Mouse (Mus musculus) heart, adult 2 months (tissue): ENCODE data around the gene Vps9d1.

Source experiments
- CTCF ChIP-seq: fragments of 200-600 bp; IDR thresholded peaks from 2 replicates; pipeline ENCODE4 v1.8.1; 2022; ENCODE audit warnings: antibody characterized with exemption, mild to moderate bottlenecking, moderate library complexity
- POLR2A ChIP-seq: fragments of 200-500 bp; IDR thresholded peaks from 2 replicates; pipeline ENCODE4 v1.6.1; 2011; ENCODE audit warnings: mild to moderate bottlenecking, low read depth, low read length, control low read depth; ENCODE audit not compliant: insufficient read depth

- TF ChIP-seq CTCF, result no peak
- no peak for TF ChIP-seq POLR2A
Observed at GRCm38 (mm10) chr8:123257114-123257513, 3.0 kb upstream of the Vps9d1 start.
